Mouse (Mus musculus) ES-E14 (cell line): ENCODE results near the gene Tbxas1.

ENCODE experiments used
- CHD2 ChIP-seq: IDR thresholded peaks from 2 replicates; pipeline ENCODE4 v1.6.1; 2014; ENCODE audit warnings: mild to moderate bottlenecking, low read depth, low read length, inconsistent platforms
- HCFC1 ChIP-seq: IDR thresholded peaks from 2 replicates; pipeline ENCODE4 v1.6.1; 2012; ENCODE audit warnings: low read length, inconsistent platforms, borderline replicate concordance; ENCODE audit not compliant: insufficient read depth
- MAFK ChIP-seq: IDR thresholded peaks from 2 replicates; pipeline ENCODE4 v1.6.1; 2014; ENCODE audit warnings: mild to moderate bottlenecking, low read depth, low read length, inconsistent platforms; ENCODE audit not compliant: insufficient read depth
- ZNF384 ChIP-seq: IDR thresholded peaks from 2 replicates; pipeline ENCODE4 v1.6.1; 2012; ENCODE audit warnings: low read depth, low read length, inconsistent platforms

GRCm38 (mm10) chr6:38893615-38894014 is 18.4 kb downstream of the Tbxas1 start:
- TF ChIP-seq HCFC1 (no peak), ZNF384 (no peak), MAFK (no peak), CHD2 (no peak)
